Mouse (Mus musculus) heart, postnatal 0 days (tissue): ENCODE results near the gene Haus8.
"Not testable (repeated sequence)": the region's sequence is repeated elsewhere in the genome, so short reads cannot be mapped to it uniquely, and the experiment has no call there.

Source experiments
- CTCF ChIP-seq: IDR thresholded peaks from 2 replicates; pipeline ENCODE4 v1.5.1; 2016; ENCODE audit warnings: antibody characterized with exemption, control low read depth, low read depth
- EP300 ChIP-seq: IDR thresholded peaks from 2 replicates; pipeline ENCODE4 v1.6.1; 2016; ENCODE audit warnings: antibody characterized with exemption, low read depth

GRCm38 (mm10) chr8:71319760-71320159 lies 47.0 kb upstream of the Haus8 start:
- not testable (repeated sequence) for TF ChIP-seq CTCF, EP300
